ENCODE assay signal across 44 mouse cellular contexts in genomic region chr5:91983490-91983889, GRCm38 (mm10). TPM values are rescaled to one million over a fixed set of nuclear protein-coding genes. Genes with fewer than 3 reads are reported as not detected.
"Had no signal": no experiment of that assay in that cellular context is flagged by ENCODE, and none has a peak within 500 bp of the region (broad histone marks: within the 10 kb centered on the region; RNA-seq: fewer than 3 reads in every experiment).

No protein-coding gene starts in this region.

- H3K9me3 ChIP-seq: limb, embryonic 10.5 days; limb, embryonic 12.5 days; limb, embryonic 13.5 days; limb, embryonic 15.5 days; liver, embryonic 12.5 days; liver, embryonic 13.5 days; liver, embryonic 15.5 days; lung, embryonic 15.5 days; megakaryocyte, embryonic 14.5 days; midbrain, embryonic 10.5 days; midbrain, embryonic 12.5 days; midbrain, embryonic 13.5 days; midbrain, embryonic 15.5 days; neural tube, embryonic 12.5 days had no signal

- H3K4me1 ChIP-seq: limb, embryonic 10.5 days; limb, embryonic 12.5 days; limb, embryonic 13.5 days; limb, embryonic 15.5 days; liver, embryonic 12.5 days; liver, embryonic 13.5 days; liver, embryonic 15.5 days; lung, embryonic 15.5 days; midbrain, embryonic 10.5 days; midbrain, embryonic 12.5 days; midbrain, embryonic 13.5 days; midbrain, embryonic 15.5 days; neural tube, embryonic 12.5 days had no signal

- H3K36me3 ChIP-seq: limb, embryonic 10.5 days; limb, embryonic 12.5 days; limb, embryonic 13.5 days; limb, embryonic 15.5 days; liver, embryonic 12.5 days; liver, embryonic 13.5 days; liver, embryonic 15.5 days; lung, embryonic 15.5 days; midbrain, embryonic 10.5 days; midbrain, embryonic 12.5 days; midbrain, embryonic 13.5 days; midbrain, embryonic 15.5 days; neural tube, embryonic 12.5 days had no signal

- H3K27me3 ChIP-seq: limb, embryonic 12.5 days; limb, embryonic 13.5 days; limb, embryonic 15.5 days; liver, embryonic 12.5 days; liver, embryonic 13.5 days; liver, embryonic 15.5 days; lung, embryonic 15.5 days; midbrain, embryonic 12.5 days; midbrain, embryonic 15.5 days; neural tube, embryonic 12.5 days had no signal

- ATAC-seq: liver, embryonic 12.5 days; liver, postnatal 0 days; lung, postnatal 0 days; midbrain, embryonic 13.5 days; midbrain, embryonic 15.5 days; midbrain, embryonic 16.5 days had no signal

- DNase-seq: left cerebral cortex, postnatal 4 days; liver; liver, embryonic 13.5 days; liver, postnatal 0 days; lung, adult 18-20 months; lung, adult 2 months; lung, embryonic 14.5 days; lung, postnatal 10 days; lung, postnatal 14 days; lung, postnatal 36 days; lung, postnatal 4 days; midbrain, embryonic 14.5 days had no signal

- H3K27ac ChIP-seq: limb, embryonic 10.5 days; limb, embryonic 12.5 days; limb, embryonic 13.5 days; limb, embryonic 15.5 days; liver, embryonic 12.5 days; liver, embryonic 13.5 days; liver, embryonic 14.5 days; liver, embryonic 15.5 days; lung, embryonic 15.5 days; macrophage; midbrain, embryonic 10.5 days; midbrain, embryonic 12.5 days; midbrain, embryonic 13.5 days; midbrain, embryonic 15.5 days; neural tube, embryonic 12.5 days had no signal

- H3K4me3 ChIP-seq: limb, embryonic 10.5 days; limb, embryonic 12.5 days; limb, embryonic 13.5 days; limb, embryonic 15.5 days; liver, embryonic 12.5 days; liver, embryonic 13.5 days; liver, embryonic 15.5 days; lung, embryonic 15.5 days; megakaryocyte, embryonic 14.5 days; midbrain, embryonic 10.5 days; midbrain, embryonic 12.5 days; midbrain, embryonic 13.5 days; midbrain, embryonic 15.5 days; myocyte; neural tube, embryonic 12.5 days had no signal

RNA-seq across cellular contexts. Expression of gene Odaph, which starts 3.8 kb away (rescaled TPM):
- total RNA-seq: left cerebral cortex, postnatal 10 days; left cerebral cortex, postnatal 14 days; left cerebral cortex, postnatal 25 days; left cerebral cortex, postnatal 36 days; left cerebral cortex, postnatal 4 days; liver, adult 2 months; megakaryocyte, adult 5-6 weeks; megakaryocyte-erythroid progenitor cell, adult 5-6 weeks had no signal
- polyA plus RNA-seq: limb, embryonic 10.5 days; limb, embryonic 11.5 days; limb, embryonic 12.5 days; limb, embryonic 13.5 days; limb, embryonic 14.5 days; liver, adult 2 months; liver, embryonic 11.5 days; liver, embryonic 12.5 days; liver, embryonic 13.5 days; liver, embryonic 14.5 days; liver, embryonic 15.5 days; liver, embryonic 16.5 days; liver, postnatal 0 days; lung, adult 2 months; lung, embryonic 14.5 days; lung, embryonic 15.5 days; lung, embryonic 16.5 days; macrophage; midbrain, embryonic 10.5 days; midbrain, embryonic 11.5 days; midbrain, embryonic 12.5 days; midbrain, embryonic 13.5 days; midbrain, embryonic 15.5 days; midbrain, embryonic 16.5 days; myocyte; neural tube, embryonic 11.5 days; neural tube, embryonic 12.5 days had no signal
